Mouse (Mus musculus) lung, postnatal 4 days (tissue): ENCODE data around the gene Ezr.
A peak's percentile ranks its signal among the peaks of the same experiment; 100 is the strongest.

Source experiments
- DNase-seq, 2 experiments: peaks; one replicate each; pipeline ENCODE4 v3.0.0; 2021

Ezr gene

DNA sequence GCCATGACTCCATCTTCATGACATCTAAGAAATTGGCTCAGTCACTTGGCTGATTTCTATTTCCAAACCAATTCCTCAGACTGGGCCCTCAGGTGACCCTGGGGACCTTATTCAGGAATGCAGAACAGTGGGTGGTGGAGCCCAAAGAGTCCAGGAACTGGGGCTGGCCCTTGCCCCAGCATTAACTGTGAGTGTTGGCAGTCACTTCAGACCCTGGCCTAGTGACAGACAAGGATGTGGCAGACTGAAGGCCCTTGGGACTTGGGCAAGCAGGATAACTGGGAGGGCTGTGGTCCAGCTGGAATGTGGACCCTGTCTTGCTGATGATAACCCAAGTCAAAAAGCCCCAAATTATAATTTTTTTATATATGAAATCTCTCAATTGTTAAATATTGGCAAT lies 6.5 kb upstream of the Ezr start:
- DNase-seq, result peak in 1 of 2 experiments; percentile 58

DNA sequence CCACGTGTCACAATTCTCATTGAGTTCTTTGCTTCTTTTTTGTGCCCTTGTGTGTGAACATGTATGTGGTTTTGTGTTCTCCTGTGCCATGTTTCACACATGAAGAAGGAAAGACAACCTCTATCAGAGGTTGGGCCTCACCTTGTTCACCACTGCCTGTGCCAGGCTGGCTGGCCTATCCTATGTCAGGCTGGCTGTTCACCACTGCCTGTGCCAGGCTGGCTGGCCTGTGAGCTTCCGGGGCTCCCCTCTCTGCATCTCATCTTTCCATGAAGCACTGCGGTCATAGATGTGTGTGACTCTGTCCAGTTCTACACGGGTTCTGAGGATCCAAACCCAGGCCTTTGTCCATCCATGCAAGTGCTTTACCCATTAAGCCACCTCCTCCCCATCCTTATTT lies 4.7 kb upstream of the Ezr start:
- no peak for DNase-seq

DNA sequence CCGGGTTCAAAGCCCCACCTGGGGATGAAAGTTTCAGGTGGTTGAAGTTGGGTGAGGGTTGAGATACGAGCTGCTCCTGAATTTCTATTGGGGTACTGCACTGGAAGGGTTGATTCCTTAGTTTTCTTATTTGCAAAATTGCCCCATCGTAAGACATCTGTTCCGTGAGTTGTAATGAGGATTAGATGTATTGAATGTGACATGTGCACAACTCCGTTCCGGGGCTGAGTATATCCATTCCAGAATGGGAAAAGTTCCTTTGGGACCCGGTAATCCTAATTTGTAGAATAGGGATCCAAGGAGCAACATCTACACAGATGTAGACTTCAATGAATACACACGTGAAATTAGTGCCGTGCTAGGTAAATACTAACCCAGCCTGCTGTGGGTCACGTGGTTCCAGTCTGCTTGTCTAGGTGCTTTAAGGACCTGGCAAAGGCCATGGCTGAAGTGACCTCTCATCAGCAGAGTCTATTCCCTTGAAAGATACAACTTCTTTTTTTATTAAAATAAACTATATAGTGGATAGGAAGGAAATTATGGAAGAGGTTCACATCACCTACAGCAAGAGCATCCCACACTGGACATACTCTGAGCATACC lies 1.3 kb upstream of the Ezr start:
- DNase-seq, result no peak

DNA sequence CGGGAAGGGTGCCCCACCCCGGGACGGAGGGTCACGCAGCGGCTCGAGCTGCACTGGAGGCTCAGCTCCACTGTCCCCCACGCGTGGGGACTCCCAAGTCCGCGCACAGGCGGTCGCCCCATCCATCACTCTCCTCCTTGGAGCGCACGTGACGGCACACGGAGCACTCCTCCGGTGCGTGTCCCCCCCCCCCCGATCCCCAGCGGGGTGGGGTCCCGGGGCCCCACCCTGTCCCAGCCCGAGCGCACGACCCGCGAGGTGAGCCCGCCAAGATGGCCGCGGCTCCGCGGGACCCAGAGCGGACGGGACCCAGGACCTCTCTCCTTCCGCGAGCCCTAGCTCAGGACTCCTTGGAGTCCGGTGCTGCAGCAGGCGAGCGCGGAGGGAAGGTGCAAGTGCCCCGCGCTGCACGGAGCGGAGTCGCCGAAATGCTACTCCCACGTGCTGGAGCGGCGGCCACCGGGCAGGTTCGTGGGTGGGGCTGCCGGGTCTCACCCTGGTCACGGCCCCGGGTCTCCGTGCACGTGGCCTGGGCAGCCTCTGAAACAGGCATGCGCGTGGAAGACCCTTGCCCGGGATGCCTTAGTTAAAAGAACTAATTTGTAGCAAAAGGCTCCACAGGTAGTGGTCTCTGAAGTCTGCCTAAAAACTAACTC lies 550 bp upstream of the Ezr start:
- peak; percentile 72 to 77 for DNase-seq

DNA sequence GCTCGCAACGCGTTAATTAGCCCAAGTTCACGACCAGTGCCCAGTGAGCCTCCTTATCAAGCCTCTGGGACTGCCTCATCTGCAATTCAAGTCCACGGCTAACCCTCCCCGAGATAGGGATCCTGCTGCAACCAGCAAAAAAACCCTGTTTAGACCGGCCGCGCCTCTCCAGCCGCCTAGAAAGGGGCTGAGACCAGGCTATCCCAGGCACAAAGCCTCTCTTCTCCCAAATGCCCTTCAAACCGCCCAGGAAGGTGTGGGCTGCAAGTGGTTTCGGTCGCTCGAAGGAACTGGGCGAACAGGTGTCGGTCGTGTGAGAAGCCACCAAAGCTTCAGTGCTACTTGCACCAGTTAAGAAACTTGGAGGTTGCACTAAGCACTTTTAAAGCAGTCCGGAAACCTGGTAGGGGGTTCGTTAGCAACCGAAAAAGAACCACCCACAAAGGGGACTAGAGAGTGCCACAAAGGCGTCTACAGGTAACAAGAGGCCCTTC lies 504 bp downstream of the Ezr start:
- DNase-seq, result peak; percentile 54 to 57

DNA sequence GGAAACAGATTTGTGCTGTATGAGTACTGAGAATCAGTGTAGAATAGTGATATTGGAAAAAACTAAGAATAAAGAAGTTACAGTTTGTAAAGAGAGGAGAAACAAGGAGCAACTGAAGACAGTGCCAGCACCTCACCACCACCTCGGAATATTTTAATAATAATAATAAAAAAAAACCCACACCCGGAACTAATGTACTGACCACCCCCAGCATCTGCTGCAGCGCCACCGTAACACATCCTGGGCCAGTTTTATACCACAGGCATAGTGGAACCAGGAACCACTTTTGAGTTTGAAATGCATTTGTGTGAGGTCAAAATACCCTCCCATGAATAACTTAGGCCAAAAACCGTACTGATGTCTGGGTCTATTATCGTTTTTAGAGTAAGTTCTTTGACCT lies 1.3 kb downstream of the Ezr start:
- DNase-seq, result no peak

DNA sequence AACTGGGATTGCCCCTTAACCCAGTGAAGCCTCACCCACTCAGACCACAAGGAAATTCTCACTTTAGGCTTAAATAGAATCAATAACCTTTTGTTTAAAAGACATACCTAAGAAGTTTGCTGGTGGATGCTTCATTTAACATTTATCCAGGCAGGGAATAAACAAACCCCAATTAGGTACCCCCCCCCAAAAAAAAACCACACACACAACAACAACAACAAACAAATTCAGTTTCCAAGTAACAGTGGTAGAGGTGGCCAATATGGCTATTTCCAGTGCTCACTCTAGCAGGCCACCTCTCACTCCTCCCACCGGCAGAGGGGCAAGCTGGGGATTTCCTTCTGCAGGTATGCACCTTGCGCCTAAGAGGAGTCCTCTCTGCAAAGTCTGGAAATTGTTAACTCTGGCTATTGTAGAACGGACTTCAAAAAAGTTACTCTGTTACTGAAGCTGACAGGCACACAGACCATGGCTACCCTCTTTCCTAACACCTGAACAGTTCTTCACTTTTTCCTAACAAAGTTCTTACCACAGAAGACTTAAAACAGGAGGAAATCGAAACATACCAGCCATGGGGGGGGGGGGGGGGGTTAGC lies 2.0 kb downstream of the Ezr start:
- no peak for DNase-seq

DNA sequence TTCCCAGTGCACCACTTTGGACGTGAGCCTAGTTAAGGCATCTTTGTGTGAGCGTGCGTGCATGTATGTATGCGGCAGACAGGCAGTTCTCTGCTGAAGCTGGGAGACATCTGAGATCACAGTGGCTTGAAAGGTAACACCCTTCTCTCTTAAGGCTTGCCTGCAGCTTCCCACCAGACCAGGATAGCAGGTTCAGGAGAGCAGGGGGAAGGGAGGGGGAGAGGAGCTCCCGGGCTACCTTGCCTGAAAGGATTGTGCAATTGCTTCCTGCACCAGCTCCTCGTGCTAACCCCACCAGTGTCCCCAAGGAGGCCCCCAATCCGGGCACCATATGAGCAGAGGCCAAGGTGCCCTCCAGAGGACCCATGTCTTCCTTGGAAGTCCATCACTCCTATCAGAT lies 3.0 kb downstream of the Ezr start:
- no peak for DNase-seq

DNA sequence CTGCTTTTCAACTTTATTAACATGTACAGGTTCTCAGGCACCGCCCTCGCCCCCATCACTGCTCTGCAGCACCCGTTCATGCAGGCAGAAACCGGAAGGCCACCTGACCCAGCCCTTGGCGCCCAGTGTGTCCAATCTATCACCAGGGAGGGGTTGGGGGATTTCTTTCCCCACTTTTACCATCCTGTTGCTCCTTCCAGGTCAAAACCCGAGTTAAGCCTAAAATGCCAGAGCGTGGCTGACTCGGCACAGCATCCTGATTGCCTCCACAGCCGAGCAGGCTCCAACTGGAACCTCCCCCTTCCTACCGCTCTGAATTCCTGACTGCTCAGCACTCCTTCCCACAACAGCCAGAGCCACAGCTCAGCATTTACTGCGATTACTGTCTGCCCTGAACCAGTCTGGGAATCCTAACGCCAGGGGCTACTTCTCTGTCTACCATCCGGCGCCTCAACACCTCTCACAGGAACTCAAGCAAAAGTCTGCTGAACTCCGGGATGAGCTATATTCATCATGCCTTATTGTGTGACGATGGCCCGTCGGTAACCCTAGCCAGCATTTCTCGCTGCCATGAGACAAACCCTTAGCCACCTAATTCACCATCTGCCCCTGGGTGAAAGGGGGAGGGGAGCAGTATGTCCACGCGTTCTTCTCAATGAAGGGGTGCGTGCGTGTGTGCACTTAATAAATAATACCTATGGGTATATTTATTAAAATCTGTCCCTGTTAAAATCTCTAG lies 3.6 kb downstream of the Ezr start:
- DNase-seq, result peak; percentile 51 to 58

DNA sequence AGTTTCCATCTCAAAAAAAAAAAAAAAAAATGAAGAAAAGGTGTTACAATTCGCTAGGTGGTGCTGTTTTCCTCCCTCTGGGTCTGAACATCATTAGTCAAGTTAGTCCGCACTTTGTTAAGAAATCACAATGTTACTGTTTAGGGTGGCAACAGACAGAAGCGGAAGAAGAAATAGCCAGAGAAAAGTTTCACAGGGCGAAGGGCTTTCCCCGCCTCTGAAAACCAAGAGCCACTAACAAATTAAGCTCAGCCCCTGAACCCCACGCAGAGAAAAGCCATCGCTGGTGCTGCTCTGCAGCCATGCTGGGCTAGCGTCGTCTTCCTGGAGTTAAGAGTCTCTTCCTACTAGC lies 4.3 kb downstream of the Ezr start:
- DNase-seq, result peak; percentile 64 to 69

DNA sequence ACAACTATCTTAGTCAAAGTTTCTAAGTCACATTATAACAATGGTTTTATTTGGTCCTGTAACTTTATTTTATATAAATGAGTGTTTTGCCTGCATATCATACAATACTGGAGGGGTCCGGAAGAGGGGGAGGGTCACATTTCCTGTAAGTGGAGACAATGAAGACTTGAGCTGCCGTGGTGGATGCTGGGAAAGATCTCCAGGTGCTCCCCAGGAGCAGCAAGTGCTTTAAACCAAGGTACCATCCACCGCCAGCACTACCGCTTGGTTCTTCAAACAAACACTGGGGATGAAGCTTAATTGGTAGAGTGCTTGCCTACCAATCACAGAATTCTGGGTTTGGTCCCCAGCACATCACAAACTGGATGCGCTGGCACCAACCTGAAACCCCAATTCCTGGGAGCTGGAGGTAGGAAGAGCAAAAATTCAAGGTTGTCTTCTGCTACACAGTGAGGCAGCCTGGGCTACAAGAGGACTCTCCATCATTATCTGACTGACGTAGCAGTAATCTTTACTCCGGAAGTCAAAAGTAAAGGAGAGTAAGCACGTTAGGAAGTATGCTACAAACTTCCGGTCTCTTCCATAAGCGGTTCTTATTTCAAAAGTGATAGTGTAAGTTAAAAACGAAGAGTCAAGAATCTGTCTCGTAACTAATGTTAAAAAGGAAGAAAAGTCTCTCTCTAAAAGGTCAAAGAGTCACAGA lies 4.8 kb downstream of the Ezr start:
- DNase-seq, result no peak

DNA sequence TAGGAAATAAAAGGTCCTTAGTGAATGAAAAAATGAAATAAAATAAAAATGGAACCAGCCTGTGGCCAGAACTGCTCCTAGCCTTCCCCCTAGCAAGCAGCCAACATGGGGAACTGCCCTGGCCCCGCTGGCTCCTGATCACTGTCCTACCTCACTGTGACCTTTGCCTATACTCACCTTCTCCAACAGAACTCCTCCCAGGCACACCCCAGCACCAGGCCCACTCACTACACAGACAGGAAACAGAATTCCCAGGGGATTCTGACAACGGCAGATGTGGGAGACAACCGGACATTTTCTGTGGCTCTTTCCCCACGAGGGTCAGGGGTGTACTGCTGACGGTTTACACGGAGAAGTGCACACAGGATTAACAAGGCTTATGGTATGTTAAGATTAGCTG lies 5.5 kb downstream of the Ezr start:
- no peak for DNase-seq

DNA sequence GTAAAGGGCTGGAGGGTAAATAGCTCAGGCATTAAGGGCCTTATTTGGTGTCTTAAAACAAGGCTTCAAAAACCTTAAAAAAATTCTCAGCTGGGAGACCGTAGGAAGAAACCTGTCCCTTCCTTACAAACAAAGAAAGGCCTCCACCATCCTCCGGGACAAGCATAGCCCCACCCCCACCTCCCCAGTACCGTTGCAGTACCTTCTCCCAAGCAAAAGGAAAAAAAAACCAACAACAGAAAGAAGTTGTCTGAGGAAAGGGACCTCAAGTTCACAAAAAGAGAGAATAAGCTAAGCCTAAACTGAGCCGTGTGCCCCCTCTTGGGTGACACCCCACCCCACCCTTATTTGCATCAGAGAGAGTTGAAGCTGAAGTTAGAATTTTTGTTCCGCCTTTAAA lies 6.0 kb downstream of the Ezr start:
- DNase-seq, result no peak

DNA sequence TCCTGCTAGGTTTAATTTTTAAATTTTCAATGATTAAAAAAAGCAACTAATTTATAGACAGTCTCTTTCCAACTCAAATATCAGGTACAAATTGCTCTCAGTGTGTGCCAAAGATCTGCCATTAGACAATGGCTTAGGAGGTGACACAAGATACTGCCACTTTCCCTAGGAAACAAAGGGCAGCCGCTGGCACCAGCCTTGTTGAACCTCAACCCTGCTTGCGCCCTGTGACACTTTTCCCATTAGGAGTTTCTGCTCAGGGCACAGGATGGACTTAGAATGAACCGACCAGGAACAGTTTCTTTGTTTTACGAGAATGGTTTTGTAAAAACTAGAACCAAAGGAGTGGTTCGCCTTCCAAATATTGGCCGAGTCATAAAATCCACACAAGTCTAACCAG lies 6.5 kb downstream of the Ezr start:
- DNase-seq, result no peak

DNA sequence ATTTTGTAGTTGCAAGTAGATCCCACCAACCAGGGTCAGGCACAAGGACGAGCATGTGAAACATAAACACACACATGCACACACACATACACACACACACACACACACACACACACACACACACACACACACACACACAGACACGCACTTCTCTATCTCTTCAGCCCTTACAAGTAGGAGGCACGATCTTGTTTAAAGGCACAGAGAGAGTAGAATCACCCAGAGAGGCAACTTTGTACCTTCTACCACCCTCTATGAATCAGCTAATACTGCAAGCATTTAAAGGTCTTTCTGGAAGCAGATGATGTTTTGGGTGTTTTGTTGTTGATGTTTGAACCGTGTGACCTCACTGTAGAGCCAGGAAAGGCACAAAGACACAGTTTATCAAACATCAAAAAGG lies 6.9 kb downstream of the Ezr start:
- no peak for DNase-seq

DNA sequence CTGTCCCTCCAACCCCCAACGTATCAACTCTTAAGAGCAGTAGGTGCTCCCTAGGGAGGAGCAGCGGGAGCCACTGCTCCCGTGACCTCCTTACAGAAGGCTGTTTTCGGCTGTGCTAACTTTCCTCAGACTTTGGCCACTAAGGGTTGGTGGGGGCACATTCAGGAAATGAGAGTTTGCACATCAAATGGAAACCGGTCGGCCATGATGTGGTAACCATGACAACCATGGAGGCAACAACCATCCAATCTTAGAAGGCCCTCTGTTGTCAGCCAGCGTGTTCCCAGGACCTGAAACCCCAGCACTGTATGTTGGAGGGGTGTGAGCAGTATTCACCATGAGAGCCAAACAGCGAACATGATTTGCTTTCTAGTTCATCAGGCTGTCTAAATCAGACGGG lies 7.4 kb downstream of the Ezr start:
- DNase-seq, result no peak

DNA sequence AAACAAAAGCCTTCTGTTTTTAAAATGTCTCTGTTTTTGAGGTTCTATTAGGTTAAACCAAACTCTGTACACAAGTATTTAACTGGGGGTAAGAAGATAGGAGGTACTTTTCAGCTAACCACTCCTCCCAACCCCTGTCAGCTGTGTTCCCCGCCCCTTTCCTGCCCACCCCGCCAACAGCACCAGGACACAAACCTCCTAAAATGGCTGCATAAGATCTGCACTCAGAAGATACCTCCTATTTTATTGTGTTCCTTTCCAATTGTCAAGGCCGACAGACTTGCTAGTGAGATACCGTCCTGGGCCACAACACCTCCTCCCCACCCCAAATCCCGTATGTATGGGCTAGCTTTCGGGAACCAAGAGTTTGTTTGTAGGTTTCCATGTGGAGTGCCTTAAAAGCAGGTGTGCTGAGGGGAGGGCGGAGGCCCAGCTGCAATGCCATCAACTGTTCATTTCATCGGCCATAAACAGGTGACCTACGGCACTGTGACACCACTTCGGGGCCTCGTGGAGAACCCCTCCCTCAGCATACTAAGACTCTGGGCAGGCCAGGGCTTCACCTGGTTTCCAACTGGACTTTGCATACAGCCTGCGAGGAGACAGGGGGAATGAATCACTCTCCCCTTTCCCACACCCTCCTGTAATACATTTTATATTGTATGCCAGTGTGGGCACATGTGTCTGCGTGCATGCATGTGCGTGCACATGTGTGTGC lies 9.2 kb downstream of the Ezr start:
- no peak for DNase-seq

DNA sequence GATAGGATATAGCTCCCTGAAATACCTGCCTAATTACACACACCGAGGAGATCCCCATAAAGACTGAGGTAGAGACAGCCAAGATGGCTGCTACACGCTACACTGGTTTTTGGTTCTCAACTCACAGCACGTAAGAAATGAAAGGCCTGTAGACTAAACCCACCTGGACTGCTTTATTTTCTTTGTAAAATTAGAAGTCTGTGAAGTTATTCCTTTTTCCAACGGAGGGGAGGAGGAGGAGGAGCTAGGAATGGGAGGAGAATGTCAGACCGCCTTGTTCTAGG lies 10.2 kb downstream of the Ezr start:
- DNase-seq, result no peak

DNA sequence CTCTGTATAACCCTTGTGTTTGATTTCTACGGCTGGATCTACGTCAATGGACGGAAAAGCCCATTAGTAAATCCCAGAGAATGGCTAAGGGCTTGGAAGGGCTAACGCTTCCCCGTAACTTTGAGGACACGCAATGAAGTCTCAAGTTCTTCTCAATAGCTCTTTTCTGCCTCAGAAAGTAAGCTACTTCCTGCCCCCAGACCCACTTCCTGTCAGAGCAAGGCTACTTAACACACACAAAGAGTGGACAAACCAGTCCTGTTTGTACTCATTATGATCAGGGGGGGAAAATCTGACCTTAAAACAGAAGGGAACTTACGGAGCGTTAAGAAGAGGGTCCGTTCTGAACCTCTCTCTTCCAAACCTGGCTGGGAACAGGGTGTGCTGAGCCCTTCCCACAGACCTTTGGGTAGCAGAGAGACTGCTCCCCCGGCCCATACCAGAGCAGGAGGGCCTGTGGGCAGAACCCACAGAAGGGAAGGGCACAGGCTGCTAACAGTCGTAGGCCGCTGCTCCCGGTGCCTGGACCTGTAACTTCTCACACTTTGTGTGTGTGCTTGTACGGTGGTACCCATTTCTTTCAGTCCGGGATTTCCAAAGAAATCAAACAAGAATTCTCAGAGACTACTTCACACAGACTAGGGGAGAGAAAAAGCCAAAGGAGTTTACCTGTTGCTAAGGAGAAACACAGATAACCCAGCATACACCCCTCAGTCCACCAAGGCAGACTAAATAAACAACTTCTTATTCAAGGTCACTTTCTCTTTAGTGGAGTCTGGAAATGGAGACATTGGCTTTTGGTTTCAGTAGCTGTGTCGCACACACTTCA lies 10.7 kb downstream of the Ezr start:
- no peak for DNase-seq

DNA sequence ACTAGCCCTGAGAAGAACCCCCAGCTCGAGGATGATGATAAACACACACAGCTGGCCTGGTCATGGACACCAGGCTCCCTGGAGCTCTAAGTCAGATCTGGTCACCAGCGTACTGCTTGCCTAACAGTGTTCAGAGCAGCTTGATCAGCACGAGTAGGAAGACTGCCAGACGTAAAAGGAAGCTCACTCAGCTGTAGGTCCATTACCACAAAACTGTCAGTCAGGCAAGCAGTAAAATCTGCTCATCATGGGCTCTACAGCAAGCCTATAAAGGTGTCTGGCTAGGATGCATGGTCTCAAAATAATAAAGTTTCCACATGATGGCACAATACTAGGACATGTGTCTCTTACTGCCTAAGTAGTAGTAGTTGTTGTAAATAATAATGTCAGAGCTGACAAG lies 13.0 kb downstream of the Ezr start:
- no peak for DNase-seq

DNA sequence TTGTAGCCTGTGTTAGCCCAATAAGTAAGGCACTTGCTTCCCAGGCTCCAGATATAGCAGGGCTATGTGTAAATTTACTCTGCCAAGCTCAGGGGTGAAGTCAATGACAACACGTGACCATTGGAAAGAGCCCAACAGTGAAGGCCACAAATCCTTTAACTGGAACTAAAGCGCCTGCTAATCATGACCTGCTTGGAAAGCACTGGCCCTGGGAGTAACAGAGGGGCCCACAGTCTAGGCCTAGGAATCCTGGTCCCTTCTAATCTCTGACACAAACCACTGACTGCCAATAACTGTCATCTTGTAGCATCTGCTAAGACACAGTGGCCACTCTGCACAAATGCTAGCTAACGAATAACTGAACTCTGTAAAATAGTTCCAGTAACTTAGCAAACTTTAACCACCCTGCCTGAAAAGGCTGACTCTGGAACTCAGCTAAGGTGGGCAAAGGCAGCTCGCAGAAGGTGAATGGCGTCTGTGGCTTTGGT lies 14.2 kb downstream of the Ezr start:
- DNase-seq, result no peak

DNA sequence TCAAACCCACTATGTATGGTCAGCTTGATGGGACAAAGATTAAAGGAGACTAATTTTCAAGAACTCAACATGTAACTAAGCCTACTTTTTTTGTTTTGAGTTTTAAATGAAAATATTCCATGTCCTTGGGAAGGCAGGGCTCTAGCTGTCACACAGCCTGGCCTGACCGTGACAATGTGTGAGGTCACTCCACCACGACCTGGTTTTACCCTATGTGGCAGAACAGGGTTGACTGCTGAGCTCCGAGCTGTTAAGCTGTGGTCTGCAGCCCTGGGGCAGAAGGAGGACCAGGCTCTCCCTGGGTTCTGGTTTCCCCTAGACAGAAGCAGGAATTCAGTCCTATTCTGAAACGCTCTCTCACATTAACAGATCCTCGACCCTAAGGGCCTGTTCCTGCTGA lies 14.8 kb downstream of the Ezr start:
- DNase-seq, result peak in 1 of 2 experiments; percentile 16
